Mouse (Mus musculus) layer of hippocampus, adult 2 months (tissue): ENCODE results near the gene Ttc3. TPM values are rescaled to one million over a fixed set of nuclear protein-coding genes. Genes with fewer than 3 reads are reported as not detected.
A peak's percentile ranks its signal among the peaks of the same experiment; 100 is the strongest.

Experiments used
- DNase-seq, 2 experiments: peaks; one replicate each; pipeline ENCODE4 v3.0.0; 2022; ENCODE audit warnings: low spot score in 2 of 2
- H3K27ac ChIP-seq: fragments of 200-600 bp; 2 replicates; pipeline ENCODE4 v1.8.1; 2022
- H3K4me3 ChIP-seq: fragments of 200-600 bp; 2 replicates; pipeline ENCODE4 v1.8.1; 2022; ENCODE audit warnings: mild to moderate bottlenecking
- CTCF ChIP-seq: fragments of 200-600 bp; conservative IDR thresholded peaks from 2 replicates; pipeline ENCODE4 v1.8.1; 2022; ENCODE audit warnings: antibody characterized with exemption, mild to moderate bottlenecking, moderate library complexity
- total RNA-seq, 2 experiments: library from RNA; stranded (reverse); gene quantifications; 2 replicates each; pipeline ENCODE4 v1.2.3; 2021

The Ttc3 gene
- total RNA-seq, 2 experiments from 2014 or later: 794 to 837 TPM

- Histone ChIP-seq H3K27ac (no peak overlapping the region), H3K4me3 (no peak overlapping the region)
- DNase-seq: no peak
- no peak for TF ChIP-seq CTCF
Measured at GRCm38 (mm10) chr16:94507071-94507470, 136.7 kb downstream of the Ttc3 start.

DNA sequence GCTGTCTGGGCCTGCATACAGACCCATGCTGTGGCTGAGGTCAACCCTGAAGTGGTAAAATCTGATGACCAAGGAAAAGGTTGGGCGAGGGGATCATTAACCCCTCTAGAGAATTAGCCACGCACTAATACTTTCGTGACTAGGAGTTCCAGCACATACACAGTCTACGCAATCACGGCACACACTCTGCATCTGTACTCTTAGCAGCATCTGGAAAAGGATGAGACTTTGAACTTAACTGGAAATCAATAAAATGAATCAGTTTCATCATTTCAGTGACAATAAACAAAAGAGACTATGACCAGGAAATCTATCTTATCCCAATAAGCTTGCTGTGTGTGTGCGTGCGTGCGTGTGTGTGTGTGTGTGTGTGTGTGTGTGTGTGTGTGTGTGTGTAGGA lies 138.4 kb downstream of the Ttc3 start:
- TF ChIP-seq CTCF: no peak
- H3K27ac ChIP-seq: no peak overlapping the region
- H3K4me3 ChIP-seq: no peak overlapping the region
- DNase-seq: no peak

GRCm38 (mm10) chr16:94509983-94510382 lies 139.6 kb downstream of the Ttc3 start:
- TF ChIP-seq CTCF: peak; percentile 30; the same call in 1 of the 2 replicates
- no peak for DNase-seq
- H3K27ac ChIP-seq: no peak overlapping the region
- no peak overlapping the region for H3K4me3 ChIP-seq

DNA sequence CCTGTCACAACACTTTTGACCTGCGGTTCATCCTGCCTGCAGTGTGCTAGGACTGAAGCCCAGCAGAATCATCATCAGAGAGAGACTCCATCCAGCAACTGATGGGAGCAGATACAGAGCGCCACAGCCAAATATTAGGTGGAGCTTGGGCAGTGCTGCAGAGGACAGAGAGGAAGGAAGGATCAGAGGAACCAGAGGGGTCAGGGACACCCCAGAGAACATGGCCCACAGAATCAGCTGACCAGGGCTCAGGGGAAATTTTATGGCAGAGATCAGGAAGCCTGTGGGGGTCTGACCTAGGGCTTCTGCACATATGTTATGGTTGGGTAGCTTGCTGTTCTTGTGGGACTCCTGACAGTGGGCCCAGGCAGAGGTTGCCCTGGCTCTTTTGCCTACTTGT lies 147.2 kb downstream of the Ttc3 start:
- no peak for TF ChIP-seq CTCF
- Histone ChIP-seq H3K27ac (no peak overlapping the region), H3K4me3 (no peak overlapping the region)
- no peak for DNase-seq

Other genes starting within 250 kb of the Ttc3 start
- gene Hlcs, start 57.0 kb upstream of the Ttc3 start, total RNA-seq: 10 to 100 TPM; 14.0 to 15.2 TPM
- gene Ripply3, start 42.2 kb upstream of the Ttc3 start, total RNA-seq: under 1 TPM in 1 of 2 experiments, not detected in 1; 0.29 TPM
- gene Pigp, start 1.2 kb downstream of the Ttc3 start, total RNA-seq: 10 to 100 TPM; 39.8 to 42.8 TPM
- 10 to 100 TPM; 30.7 to 35.2 TPM for gene Vps26c, start 156.2 kb downstream of the Ttc3 start, total RNA-seq
- 10 to 100 TPM; 95.0 to 98.9 TPM for gene Dyrk1a, start 199.4 kb downstream of the Ttc3 start, total RNA-seq